Mouse (Mus musculus): ENCODE data around the gene Shc1. TPM values are rescaled to one million over a fixed set of nuclear protein-coding genes. Genes with fewer than 3 reads are reported as not detected.

Shc1 gene
- total RNA-seq, 2 experiments from 2014 or later: 45.0 to 47.5 TPM

- DNase-seq: peak in 1 of 2 experiments; percentile 53
- intact Hi-C loops (cut with DNase I): no loop called here
These were observed 29.1 kb upstream of the Shc1 start for GRCm38 (mm10) chr3:89388901-89389740.

DNA sequence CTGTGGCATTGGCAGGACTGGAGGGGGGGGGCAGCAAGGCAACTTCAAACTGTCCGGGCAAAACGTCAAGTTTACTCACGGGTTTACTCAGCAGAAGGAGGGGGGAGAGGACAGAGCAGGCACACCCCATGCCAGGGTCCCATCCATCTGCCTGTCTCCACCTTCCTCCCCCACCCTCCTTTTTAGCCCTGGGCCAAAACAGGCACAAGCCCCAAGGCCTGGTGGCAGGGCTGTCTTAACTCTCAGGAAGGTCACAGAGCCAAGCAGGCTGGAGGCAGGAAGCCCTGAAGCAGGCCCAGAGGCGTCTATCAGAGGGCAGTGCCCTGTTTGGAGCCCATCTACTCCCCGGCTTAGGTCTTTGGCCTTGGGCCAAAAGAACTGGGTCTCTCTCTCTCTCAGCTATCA is 28.1 kb upstream of the Shc1 start:
- peak; percentile 45 to 61 for DNase-seq
- intact Hi-C loops (cut with DNase I): no loop called here

GRCm38 (mm10) chr3:89390699-89391662 is 27.3 kb upstream of the Shc1 start:
- intact Hi-C loops (cut with DNase I): no loop called here
- peak; percentile 47 to 54 for DNase-seq

DNA sequence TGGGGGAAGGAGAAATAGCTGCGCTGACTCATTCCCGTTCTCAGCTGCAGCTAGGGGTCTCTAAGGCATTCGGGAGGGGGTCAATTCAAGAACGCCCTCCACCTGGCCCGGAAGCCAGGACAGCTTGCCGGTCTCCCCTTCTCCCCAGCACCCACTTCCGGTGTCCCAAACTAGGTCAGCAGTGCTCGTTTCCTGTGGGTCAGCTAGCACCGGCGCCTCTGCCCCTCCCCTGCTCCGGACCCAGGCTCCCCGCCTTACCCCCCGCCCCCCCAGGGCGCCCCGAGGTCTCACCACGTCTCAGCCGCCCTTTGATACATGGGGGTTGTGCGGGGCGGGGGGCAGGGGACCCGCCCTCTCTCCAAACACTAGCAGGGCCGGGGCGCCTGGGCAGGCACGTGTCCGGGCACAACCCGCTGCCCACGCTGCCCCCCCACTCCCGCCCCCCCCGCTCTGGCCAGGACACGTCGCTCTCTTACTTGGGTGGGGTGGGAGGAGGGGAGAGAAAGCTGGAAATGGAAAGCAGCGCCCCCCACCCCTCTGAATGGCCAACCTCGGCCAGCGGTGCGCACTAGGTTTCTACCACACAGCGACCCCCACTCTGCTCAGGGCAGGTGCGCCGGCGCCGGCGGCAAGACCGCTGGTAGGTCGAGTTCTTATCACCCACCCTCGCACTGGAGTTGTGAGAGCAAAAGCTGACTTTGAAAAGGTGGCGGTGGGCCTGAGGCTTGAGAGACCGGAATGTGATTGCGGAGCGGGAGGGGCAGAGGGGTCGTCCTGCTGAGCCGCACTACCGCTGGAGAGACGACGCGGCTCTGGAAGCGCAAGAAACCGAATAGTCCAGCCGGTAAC is 26.4 kb upstream of the Shc1 start:
- intact Hi-C loops (cut with DNase I): no loop called here
- DNase-seq: peak; percentile 71 to 74

DNA sequence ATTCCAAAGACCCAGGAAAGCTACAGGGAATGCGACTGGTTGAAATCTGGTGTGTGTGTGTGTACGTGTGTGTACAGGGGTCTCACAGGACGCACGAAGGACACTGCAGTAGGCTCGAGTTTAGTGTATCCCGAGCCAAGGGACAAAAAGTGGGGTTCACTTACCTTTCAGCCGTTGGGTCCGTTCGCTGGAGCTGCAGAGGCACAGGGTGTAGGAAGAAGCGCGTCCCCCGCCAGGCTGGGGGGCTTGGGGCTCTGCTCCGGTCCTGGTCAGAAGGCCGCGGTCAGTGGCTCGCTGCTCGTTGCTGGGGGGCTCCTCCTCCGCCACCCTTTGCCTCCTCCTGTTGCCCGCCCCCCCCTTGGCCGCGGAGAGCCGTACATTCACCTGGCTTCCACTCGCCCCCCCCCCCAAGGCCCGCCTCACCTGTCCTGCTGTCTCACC is 25.4 kb upstream of the Shc1 start:
- peak; percentile 36 to 41 for DNase-seq

DNA sequence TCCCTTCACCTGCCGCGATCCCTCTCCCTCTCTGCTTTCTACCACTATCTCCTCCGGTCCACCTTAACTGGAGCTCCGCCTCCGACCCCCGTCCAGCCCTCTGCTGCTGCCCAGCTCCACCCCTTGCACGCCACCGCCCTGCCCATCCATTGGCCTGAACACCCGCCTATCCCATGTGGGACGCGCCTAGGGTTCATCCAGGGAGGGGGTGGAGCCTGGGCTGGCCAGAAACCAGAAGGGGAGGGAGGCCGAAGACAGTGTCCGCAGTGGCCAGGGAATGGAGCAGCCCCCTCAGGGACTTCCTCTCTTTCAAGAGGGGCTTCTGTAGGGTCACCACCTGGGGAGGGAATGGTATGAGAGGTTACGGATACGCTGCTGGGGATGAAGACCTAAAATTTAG is 24.6 kb upstream of the Shc1 start:
- intact Hi-C loops (cut with DNase I): no loop called here
- DNase-seq: peak; percentile 98 to 99

More for the DNA sequence above, 25.4 kb upstream of the Shc1 start:
- intact Hi-C loops (cut with DNase I): no loop called here

DNA sequence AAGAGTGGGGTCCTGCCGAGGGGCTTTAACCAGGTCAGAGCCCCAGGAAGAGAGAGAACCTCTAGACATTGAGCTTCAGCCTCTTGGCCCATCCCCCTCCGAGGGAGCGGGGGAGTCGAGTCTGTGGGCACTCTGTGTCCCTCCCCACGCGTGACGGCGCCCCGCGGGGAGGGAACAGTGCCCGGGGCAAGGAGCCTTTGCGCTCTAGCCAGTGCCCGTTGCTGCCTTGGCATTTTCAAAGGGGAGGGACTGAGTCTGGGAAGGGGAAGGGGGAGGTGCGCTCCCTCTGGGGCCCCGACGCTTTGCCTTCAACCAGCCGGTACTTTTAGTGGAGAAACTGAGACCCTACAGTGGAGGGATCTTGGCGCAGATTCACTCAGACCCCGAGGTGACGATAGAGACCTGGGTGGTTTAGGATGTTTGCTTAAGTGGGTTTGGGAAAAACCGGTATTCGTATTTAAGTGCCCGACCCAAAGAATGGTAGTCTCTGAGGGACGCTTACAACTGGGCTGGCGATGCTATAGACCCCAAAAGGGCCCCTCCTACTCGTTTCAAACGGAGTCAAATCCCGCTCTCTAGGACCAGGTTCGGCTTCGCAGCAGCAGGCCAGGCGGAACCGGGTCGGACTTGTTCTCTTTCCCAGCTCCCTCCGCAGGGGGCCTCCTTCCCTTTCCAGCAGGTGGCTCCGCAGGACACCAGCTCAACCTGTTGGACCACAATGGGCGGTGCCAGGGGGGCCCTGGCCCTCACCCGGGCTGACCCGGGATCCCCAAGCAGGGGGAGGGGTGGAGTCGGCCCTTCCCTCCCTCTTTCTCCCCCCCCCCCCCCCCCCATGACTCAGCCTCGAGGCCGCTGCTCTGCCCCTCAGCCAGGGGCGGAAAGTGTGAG is 24.0 kb upstream of the Shc1 start, which contains the start of gene Zbtb7b:
Zbtb7b (minus strand) TSS at position 771 of the 888 bp plus-strand sequence.
- intact Hi-C loops (cut with DNase I): no loop called here
- peak; percentile 78 to 82 for DNase-seq

GRCm38 (mm10) chr3:89394894-89395256 is 23.4 kb upstream of the Shc1 start:
- intact Hi-C loops (cut with DNase I): loop anchor here (5.0 kb wide), 1 partner anchor 92 kb away; no protein-coding TSS in a partner anchor
- DNase-seq: peak; percentile 80 to 83

GRCm38 (mm10) chr3:89395419-89395805 is 22.8 kb upstream of the Shc1 start:
- intact Hi-C loops (cut with DNase I): loop anchor here (5.0 kb wide), 1 partner anchor 92 kb away; no protein-coding TSS in a partner anchor
- DNase-seq: no peak

- DNase-seq: peak; percentile 70 to 79
- intact Hi-C loops (cut with DNase I): loop anchor here (2.0 to 5.0 kb wide), 3 partner anchors 15 to 91 kb away; partner anchors contain the start of gene Flad1
These were observed 22.2 kb upstream of the Shc1 start for GRCm38 (mm10) chr3:89395806-89396653.

GRCm38 (mm10) chr3:89396654-89397005 is 21.6 kb upstream of the Shc1 start:
- no peak for DNase-seq
- intact Hi-C loops (cut with DNase I): loop anchor here (2.0 to 5.0 kb wide), 3 partner anchors 14 to 91 kb away; partner anchors contain the start of gene Flad1

DNA sequence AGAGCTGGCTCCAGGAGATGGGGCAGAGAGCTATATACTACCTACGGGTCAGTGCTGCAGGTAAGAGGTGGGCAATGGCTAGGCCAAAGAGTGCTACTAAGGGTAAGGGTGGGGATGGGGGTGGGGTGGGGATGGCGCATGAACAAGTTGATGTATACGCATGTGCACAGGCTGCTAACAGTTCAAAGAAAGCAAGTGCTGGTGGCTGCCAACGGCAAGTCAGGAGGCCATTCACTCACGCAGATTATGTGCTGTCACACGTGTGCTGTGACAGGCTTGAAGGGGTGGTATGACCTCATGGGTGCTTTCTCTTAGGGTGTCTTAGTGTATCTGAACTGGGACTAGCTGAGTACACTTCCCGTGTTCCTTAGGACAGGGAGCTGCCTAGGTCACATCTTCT is 16.9 kb upstream of the Shc1 start:
- intact Hi-C loops (cut with DNase I): no loop called here
- DNase-seq: no peak

- DNase-seq: no peak
- intact Hi-C loops (cut with DNase I): no loop called here
These were observed 15.6 kb upstream of the Shc1 start, which contains the start of gene Lenep for GRCm38 (mm10) chr3:89402693-89403092. Lenep (minus strand) TSS chr3:89402793.

DNA sequence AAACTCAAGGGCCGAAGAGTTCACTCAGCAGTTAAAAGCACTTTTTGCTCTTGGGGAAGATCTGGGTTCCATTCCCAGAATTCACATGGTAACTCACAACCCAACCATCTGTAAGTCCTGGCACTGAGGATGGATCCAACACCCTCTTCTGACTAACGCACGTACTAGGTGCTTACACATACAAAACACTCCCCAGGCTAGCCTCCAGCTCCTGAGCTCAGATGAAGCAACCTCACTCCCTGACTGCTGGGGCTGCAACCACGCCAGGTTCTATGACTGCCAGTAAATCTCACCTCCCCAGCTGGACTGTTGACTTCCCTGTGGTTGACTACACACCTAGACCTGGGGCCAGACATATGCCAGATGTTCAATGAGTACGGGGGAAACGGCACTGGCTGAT is 11.4 kb upstream of the Shc1 start:
- intact Hi-C loops (cut with DNase I): no loop called here
- no peak for DNase-seq

DNA sequence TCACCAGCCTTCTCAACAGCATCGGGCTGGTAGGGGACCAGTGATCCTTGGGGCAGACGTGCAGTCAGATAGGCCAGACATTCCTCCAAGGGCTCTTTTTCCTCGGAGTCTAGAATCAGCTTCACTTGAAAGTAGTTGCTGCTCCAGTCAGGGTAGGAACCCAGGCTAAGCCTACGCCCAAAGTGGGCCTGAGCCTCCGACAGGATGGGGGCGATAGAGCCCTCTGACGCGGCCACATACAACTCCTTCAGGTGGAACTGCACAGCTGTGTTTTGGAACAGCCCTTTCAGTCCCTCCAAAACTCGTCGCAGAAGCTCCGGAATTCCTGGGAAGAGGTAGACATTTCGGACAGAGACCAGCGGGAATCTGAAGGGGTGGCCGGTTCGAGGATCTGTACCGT is 9.8 kb upstream of the Shc1 start:
- DNase-seq: no peak
- intact Hi-C loops (cut with DNase I): no loop called here

DNA sequence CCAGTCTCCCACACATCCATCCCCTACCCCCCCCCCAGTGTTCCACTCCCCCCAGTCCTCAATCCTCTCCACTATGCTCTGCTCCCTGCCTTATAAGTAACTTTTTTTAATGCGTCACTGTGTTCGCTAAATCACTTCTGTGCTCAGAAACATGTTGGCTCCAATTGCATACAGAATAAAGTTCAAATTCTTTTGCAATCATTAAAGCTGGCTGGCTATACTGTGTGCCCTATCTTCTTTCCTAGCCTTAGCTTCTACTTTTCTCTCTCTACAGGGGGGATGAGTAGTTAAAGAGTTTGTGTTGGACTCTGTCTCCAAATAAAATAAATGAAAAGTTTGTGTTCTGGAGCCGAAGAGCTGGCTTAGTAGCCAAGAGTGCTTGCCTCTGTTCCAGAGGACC is 8.5 kb upstream of the Shc1 start:
- intact Hi-C loops (cut with DNase I): loop anchor here (2.0 kb wide), 1 partner anchor 13 kb away; no protein-coding TSS in a partner anchor
- no peak for DNase-seq

- intact Hi-C loops (cut with DNase I): loop anchor here (2.0 kb wide), 1 partner anchor 14 kb away; no protein-coding TSS in a partner anchor
- no peak for DNase-seq
These were observed 7.4 kb upstream of the Shc1 start for GRCm38 (mm10) chr3:89410864-89411263.
